ENCODE assay signal across 8 mouse cellular contexts in the genomic region with DNA sequence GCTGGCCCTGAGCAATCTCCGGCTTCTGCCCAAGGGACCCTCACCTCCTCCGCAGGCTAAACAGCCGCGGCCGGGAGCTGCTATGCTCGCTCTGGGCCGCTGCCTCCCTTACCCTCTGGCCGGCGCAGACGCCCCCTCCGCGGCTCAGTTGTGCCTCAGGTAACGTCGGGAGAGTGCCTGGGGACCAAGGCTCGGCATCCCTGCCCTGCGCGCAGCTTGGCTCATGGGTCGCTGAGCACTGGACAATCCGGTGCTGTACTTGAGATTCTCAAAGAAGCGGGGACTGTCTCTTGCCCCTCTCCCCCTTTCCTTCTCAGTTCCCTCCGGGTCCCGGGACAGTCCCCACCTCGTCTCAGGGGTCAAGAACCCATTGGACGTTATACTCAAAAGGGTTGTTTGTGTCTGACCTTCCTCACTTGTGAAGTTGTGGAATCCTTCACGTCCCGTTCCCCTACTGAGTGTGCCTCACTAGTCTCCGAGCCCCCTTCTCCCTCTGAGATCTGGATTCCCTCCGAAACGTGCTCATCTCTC. TPM values are rescaled to one million over a fixed set of nuclear protein-coding genes. Genes with fewer than 3 reads are reported as not detected.
DNase-seq lines count a peak whose midpoint lies in the region; ATAC-seq and TF ChIP-seq lines count a peak whose summit lies in the region.

No protein-coding gene starts in this region.

- H3K4me3 ChIP-seq in heart, embryonic 12.5 days, result peak overlapping the region; percentile 90
- peak overlapping the region; percentile 89 for H3K4me3 ChIP-seq in ES-Bruce4 (ENCODE audit: low read depth, low read length)
- peak overlapping the region; percentile 67 for H3K4me3 ChIP-seq in forebrain, embryonic 14.5 days (ENCODE audit: low read depth, low read length)
- H3K4me3 ChIP-seq in liver, embryonic 15.5 days (replicated peaks), result peak overlapping the region; percentile 81

- TF ChIP-seq EP300 in ES-Bruce4 (IDR thresholded peaks at IDR 0.05; ENCODE audit: insufficient read depth, low read depth, low read length), result no peak

- H3K27me3 ChIP-seq in heart, embryonic 12.5 days (replicated peaks), result no peaks in the 10 kb centered on the region
- no peaks in the 10 kb centered on the region for H3K27me3 ChIP-seq in ES-Bruce4 (ENCODE audit: control insufficient read depth, insufficient read depth, low read length, poor library complexity, severe bottlenecking)
- H3K27me3 ChIP-seq in forebrain, embryonic 14.5 days (replicated peaks; ENCODE audit: control insufficient read depth, insufficient read depth, low read length), result no peaks in the 10 kb centered on the region
- peaks cover 13% of the 10 kb centered on the region; the same call in 1 of the 2 replicates for H3K27me3 ChIP-seq in liver, embryonic 15.5 days

- WGBS in heart, embryonic 12.5 days, result 0% methylated on average over 29 of the region's 29 CpGs
- under 1% methylated on average over 29 of the region's 29 CpGs for WGBS in forebrain, embryonic 14.5 days
- 1% methylated on average over 29 of the region's 29 CpGs for WGBS in liver, embryonic 15.5 days (ENCODE audit: insufficient replicate concordance)

- H3K4me1 ChIP-seq in heart, embryonic 12.5 days (replicated peaks), result peaks cover 9% of the 10 kb centered on the region
- peaks cover 2% of the 10 kb centered on the region for H3K4me1 ChIP-seq in ES-Bruce4 (ENCODE audit: control insufficient read depth, insufficient read depth, low read length)
- H3K4me1 ChIP-seq in forebrain, embryonic 14.5 days (ENCODE audit: control insufficient read depth, insufficient read depth, low read length), result peaks cover 6% of the 10 kb centered on the region; the same call in 1 of the 2 replicates
- H3K4me1 ChIP-seq in liver, embryonic 15.5 days (replicated peaks), result peaks cover 19% of the 10 kb centered on the region

- no peaks in the 10 kb centered on the region for H3K36me3 ChIP-seq in heart, embryonic 12.5 days
- no peaks in the 10 kb centered on the region for H3K36me3 ChIP-seq in ES-Bruce4 (ENCODE audit: control insufficient read depth, insufficient read depth, low read length, poor library complexity, severe bottlenecking)
- H3K36me3 ChIP-seq in forebrain, embryonic 14.5 days (ENCODE audit: control insufficient read depth, insufficient read depth, low read length), result no peaks in the 10 kb centered on the region
- no peaks in the 10 kb centered on the region for H3K36me3 ChIP-seq in liver, embryonic 15.5 days (replicated peaks)

- ATAC-seq in heart, embryonic 12.5 days (ENCODE audit: insufficient number of reproducible peaks, low FRiP score), result no peak; the same call in 1 of the 2 replicates
- ATAC-seq in forebrain, embryonic 14.5 days, result no peak
- peak; percentile 53 for ATAC-seq in liver, embryonic 15.5 days (ENCODE audit: insufficient read depth)

- peak overlapping the region; percentile 93 for H3K4me2 ChIP-seq in heart, embryonic 12.5 days
- peak overlapping the region; percentile 91 for H3K4me2 ChIP-seq in forebrain, embryonic 14.5 days (ENCODE audit: low read length)
- peak overlapping the region; percentile 96 for H3K4me2 ChIP-seq in liver, embryonic 15.5 days

- TF ChIP-seq POLR2A in ES-Bruce4 (IDR thresholded peaks at IDR 0.05; ENCODE audit: insufficient read depth, low read length), result no peak

- peak overlapping the region; percentile 88 for H3K9ac ChIP-seq in heart, embryonic 12.5 days
- H3K9ac ChIP-seq in ES-Bruce4 (ENCODE audit: low read depth, poor library complexity, severe bottlenecking), result peak overlapping the region; percentile 82
- peak overlapping the region; percentile 78 for H3K9ac ChIP-seq in forebrain, embryonic 14.5 days (ENCODE audit: low read length)
- H3K9ac ChIP-seq in liver, embryonic 15.5 days, result peak overlapping the region; percentile 78

- intact Hi-C loops in heart, postnatal 14 days (cut with DNase I), result loop anchor here (5.0 kb wide), 1 partner anchor 271 kb away; the partner anchor contains the start of gene Urod

- peak overlapping the region; percentile 84 for H3K27ac ChIP-seq in heart, embryonic 12.5 days (ENCODE audit: poor library complexity, severe bottlenecking)
- H3K27ac ChIP-seq in ES-Bruce4 (ENCODE audit: insufficient read depth, low read length), result peak overlapping the region; percentile 71
- H3K27ac ChIP-seq in forebrain, embryonic 14.5 days (ENCODE audit: low read depth, low read length), result peak overlapping the region; percentile 34; the same call in 1 of the 2 replicates
- H3K27ac ChIP-seq in liver, embryonic 15.5 days (replicated peaks), result peak overlapping the region; percentile 77

- TF ChIP-seq CTCF in ES-Bruce4 (IDR thresholded peaks at IDR 0.05; ENCODE audit: low read depth, low read length), result no peak

- H3K9me3 ChIP-seq in heart, embryonic 12.5 days (replicated peaks), result no peaks in the 10 kb centered on the region
- H3K9me3 ChIP-seq in ES-Bruce4 (replicated peaks; ENCODE audit: control insufficient read depth, insufficient read depth, low read length, poor library complexity, severe bottlenecking), result no peaks in the 10 kb centered on the region
- no peaks in the 10 kb centered on the region for H3K9me3 ChIP-seq in forebrain, embryonic 14.5 days (replicated peaks; ENCODE audit: control insufficient read depth, low read length)
- H3K9me3 ChIP-seq in liver, embryonic 15.5 days (replicated peaks), result no peaks in the 10 kb centered on the region

- DNase-seq in heart, postnatal 14 days, result no peak
- no peak for DNase-seq in forebrain, embryonic 14.5 days (ENCODE audit: low spot score)
- no peak for DNase-seq in adrenal gland, adult 8-10 months
- no peak for DNase-seq in yolk sac, embryonic 10.5 days (ENCODE audit: low spot score)
- DNase-seq in kidney, postnatal 36 days, result no peak

RNA-seq across cellular contexts. Expression of gene Tesk2, which starts 0.4 kb away (rescaled TPM):
- polyA plus RNA-seq in heart, embryonic 12.5 days (2016; fragmentation: Nextera tagmentation; extraction: Ambion mirVana), result 2.9 and 3.1 TPM in 2 replicates
- 1 to 10 TPM; 1.7 to 2.7 TPM for total RNA-seq in heart, postnatal 14 days (2021)
- polyA plus RNA-seq in ES-Bruce4 (2011; ENCODE audit: insufficient read depth, insufficient read length, low read depth, missing spikeins), result 20.6 and 21.9 TPM in 2 replicates
- polyA plus RNA-seq in forebrain, embryonic 14.5 days (2014; fragmentation: Nextera tagmentation; extraction: Ambion mirVana), result 4.0 and 4.8 TPM in 2 replicates
- polyA plus RNA-seq in liver, embryonic 15.5 days (2015; fragmentation: Nextera tagmentation; extraction: Ambion mirVana), result 4.7 and 5.3 TPM in 2 replicates
- total RNA-seq in adrenal gland, adult 8-10 months (2022), result 1 to 10 TPM; 4.9 to 6.8 (median 6.7) TPM

RNA-seq across cellular contexts. Expression of gene Ccdc163, which starts 12.9 kb away (rescaled TPM):
- 15.9 and 17.5 TPM in 2 replicates for polyA plus RNA-seq in heart, embryonic 12.5 days (2016; fragmentation: Nextera tagmentation; extraction: Ambion mirVana)
- 1 to 10 TPM; 6.8 to 9.3 TPM for total RNA-seq in heart, postnatal 14 days (2021)
- 45.2 and 49.0 TPM in 2 replicates for polyA plus RNA-seq in ES-Bruce4 (2011; ENCODE audit: insufficient read depth, insufficient read length, low read depth, missing spikeins)
- polyA plus RNA-seq in forebrain, embryonic 14.5 days (2014; fragmentation: Nextera tagmentation; extraction: Ambion mirVana), result 14.6 and 16.9 TPM in 2 replicates
- 10.1 and 10.4 TPM in 2 replicates for polyA plus RNA-seq in liver, embryonic 15.5 days (2015; fragmentation: Nextera tagmentation; extraction: Ambion mirVana)
- 10 to 100 TPM; 17.2 to 34.6 (median 20.9) TPM for total RNA-seq in adrenal gland, adult 8-10 months (2022)

RNA-seq across cellular contexts. Expression of gene Mmachc, which starts 13.0 kb away (rescaled TPM):
- polyA plus RNA-seq in heart, embryonic 12.5 days (2016; fragmentation: Nextera tagmentation; extraction: Ambion mirVana), result 31.8 and 34.5 TPM in 2 replicates
- 10 to 100 TPM; 39.9 to 42.3 TPM for total RNA-seq in heart, postnatal 14 days (2021)
- polyA plus RNA-seq in ES-Bruce4 (2011; ENCODE audit: insufficient read depth, insufficient read length, low read depth, missing spikeins), result 35.9 and 36.1 TPM in 2 replicates
- 13.2 and 15.2 TPM in 2 replicates for polyA plus RNA-seq in forebrain, embryonic 14.5 days (2014; fragmentation: Nextera tagmentation; extraction: Ambion mirVana)
- polyA plus RNA-seq in liver, embryonic 15.5 days (2015; fragmentation: Nextera tagmentation; extraction: Ambion mirVana), result 8.9 and 9.9 TPM in 2 replicates
- total RNA-seq in adrenal gland, adult 8-10 months (2022), result 10 to 100 TPM; 29.5 to 35.2 (median 31.7) TPM

RNA-seq across cellular contexts. Expression of gene Prdx1, which starts 35.8 kb away (rescaled TPM):
- polyA plus RNA-seq in heart, embryonic 12.5 days (2016; fragmentation: Nextera tagmentation; extraction: Ambion mirVana), result 963 and 983 TPM in 2 replicates
- total RNA-seq in heart, postnatal 14 days (2021), result 100 to 1,000 TPM; 392 to 403 TPM
- polyA plus RNA-seq in ES-Bruce4 (2011; ENCODE audit: insufficient read depth, insufficient read length, low read depth, missing spikeins), result 1,922 and 2,187 TPM in 2 replicates
- polyA plus RNA-seq in forebrain, embryonic 14.5 days (2014; fragmentation: Nextera tagmentation; extraction: Ambion mirVana), result 561 and 632 TPM in 2 replicates
- 835 and 937 TPM in 2 replicates for polyA plus RNA-seq in liver, embryonic 15.5 days (2015; fragmentation: Nextera tagmentation; extraction: Ambion mirVana)
- total RNA-seq in adrenal gland, adult 8-10 months (2022), result 100 to 1,000 TPM; 514 to 868 (median 646) TPM

Comparison
In these comparisons a context has a peak if more than half of its experiments do, and no peak if none do; other contexts are left out.
1. H3K27ac ChIP-seq: peak in every context shown above with its lines; median percentile 84 in heart, embryonic 12.5 days; 77 in liver, embryonic 15.5 days; 71 in ES-Bruce4; 34 in forebrain, embryonic 14.5 days.